Mouse (Mus musculus) stomach, embryonic 15.5 days (tissue): ENCODE measurements around the gene Mcm3. TPM values are rescaled to one million over a fixed set of nuclear protein-coding genes. Genes with fewer than 3 reads are reported as not detected.

ENCODE experiments used
- ATAC-seq: fragments of 200-750 bp; cut with Nextera tagmentation; 2 replicates; pipeline ENCODE4 v1.8.0; 2017; ENCODE audit warnings: low read depth, moderate number of reproducible peaks, moderate TSS enrichment; ENCODE audit not compliant: insufficient read depth, low FRiP score
- H3K27ac ChIP-seq: fragments of 300-500 bp; sonication (generic); 2 replicates; pipeline ENCODE4 v1.5.1; 2015; ENCODE audit warnings: mild to moderate bottlenecking, inconsistent platforms
- H3K27me3 ChIP-seq: fragments of 300-500 bp; sonication (generic); replicated peaks from 2 replicates; pipeline ENCODE4 v1.6.1; 2015; ENCODE audit warnings: inconsistent platforms
- H3K36me3 ChIP-seq: fragments of 300-500 bp; sonication (generic); 2 replicates; pipeline ENCODE4 v1.6.1; 2015; ENCODE audit warnings: inconsistent platforms
- H3K4me1 ChIP-seq: fragments of 300-500 bp; sonication (generic); 2 replicates; pipeline ENCODE4 v1.6.1; 2015; ENCODE audit warnings: inconsistent platforms
- H3K4me2 ChIP-seq: fragments of 300-500 bp; sonication (generic); 2 replicates; pipeline ENCODE4 v1.6.1; 2015; ENCODE audit warnings: mild to moderate bottlenecking, inconsistent platforms
- H3K4me3 ChIP-seq: fragments of 300-500 bp; sonication (generic); replicated peaks from 2 replicates; pipeline ENCODE4 v1.5.1; 2015; ENCODE audit warnings: inconsistent platforms
- H3K9ac ChIP-seq: fragments of 300-500 bp; sonication (generic); 2 replicates; pipeline ENCODE4 v1.6.1; 2015; ENCODE audit warnings: inconsistent platforms
- H3K9me3 ChIP-seq: fragments of 300-500 bp; sonication (generic); 2 replicates; pipeline ENCODE4 v1.6.1; 2016; ENCODE audit warnings: inconsistent platforms
- WGBS: fragments of 180-500 bp; shearing (Covaris S2); methylation state at CpG from one replicate; pipeline ENCODE4 v1.1.7; 2015; 5-methylcytosine and 5-hydroxymethylcytosine counted together
- polyA plus RNA-seq: library from polyadenylated mRNA; unstranded; fragments of >200 nt; fragmentation: Nextera tagmentation; extraction: Ambion mirVana; gene quantifications from 2 replicates; pipeline ENCODE4 v1.2.1, GENCODE M21; 2015

The Mcm3 gene
- polyA plus RNA-seq, 1 experiment from 2014 or later = 116 TPM

DNA sequence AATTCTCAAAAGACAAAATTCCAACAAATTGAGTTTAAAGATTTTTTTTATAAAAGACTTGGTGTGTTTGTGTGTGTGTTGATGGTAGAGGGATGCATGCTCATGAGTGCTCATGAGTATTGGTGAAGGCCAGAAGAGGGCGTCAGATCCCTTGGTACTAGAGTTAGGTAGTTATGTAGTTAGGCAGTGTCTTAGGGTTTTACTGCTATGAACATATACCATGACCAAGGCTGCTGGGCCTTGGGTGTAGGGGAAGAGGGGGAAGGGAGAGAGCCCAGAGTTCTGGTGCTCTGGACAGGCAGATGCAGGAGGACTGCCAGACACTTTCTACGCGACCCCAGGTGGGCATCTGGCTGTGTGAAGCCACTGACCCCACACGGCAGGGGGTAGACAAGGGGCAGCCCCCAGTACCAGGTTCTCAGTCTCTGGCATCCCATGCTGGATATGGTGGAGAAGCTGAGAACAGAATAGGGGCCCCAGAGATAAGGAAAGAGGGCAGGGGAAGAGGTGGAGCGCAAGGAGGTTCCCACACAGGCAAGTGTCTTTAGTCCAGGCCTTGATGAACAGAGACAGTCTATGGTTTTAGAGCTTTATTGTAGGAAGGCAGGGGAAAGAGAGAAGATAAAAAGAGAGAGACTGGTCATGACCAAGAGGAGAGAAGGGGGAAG is 12.5 kb upstream of the Mcm3 start:
- 0 out of 2 replicates have a peak, but pooled peaks have one; percentile 22 for ATAC-seq
- H3K27ac ChIP-seq = no peak overlapping the region

DNA sequence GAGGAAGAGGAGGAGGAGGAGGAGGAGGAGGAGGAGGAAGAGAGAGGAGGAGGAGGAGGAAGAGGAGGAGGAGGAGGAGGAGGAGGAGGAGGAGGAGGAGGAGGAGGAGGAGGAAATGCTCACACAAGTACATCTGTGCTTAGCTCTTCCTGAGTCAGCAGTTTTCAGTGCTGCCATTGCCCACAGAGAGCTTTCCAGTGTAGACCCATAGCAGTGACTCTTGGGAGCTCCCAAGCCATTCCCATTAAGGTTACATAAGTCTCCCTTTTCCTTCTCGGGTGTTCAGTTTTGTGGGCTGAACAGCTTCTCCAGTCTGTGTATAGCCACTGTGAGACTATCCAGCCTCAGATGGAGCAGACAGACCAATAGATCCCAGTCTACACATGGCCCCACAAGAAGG is 10.4 kb upstream of the Mcm3 start:
- WGBS = 76% methylated on average over 1 of the region's 1 CpGs
- no peak for ATAC-seq
- Histone ChIP-seq H3K9ac (no peak overlapping the region), H3K27ac (no peak overlapping the region), H3K36me3 (no peaks in the 10 kb centered on the region), H3K4me2 (no peak overlapping the region), H3K27me3 (no peaks in the 10 kb centered on the region), H3K4me3 (no peak overlapping the region), H3K9me3 (no peaks in the 10 kb centered on the region), H3K4me1 (no peaks in the 10 kb centered on the region)

More for the DNA sequence above, 12.5 kb upstream of the Mcm3 start:
- H3K36me3 ChIP-seq = no peaks in the 10 kb centered on the region
- no peaks in the 10 kb centered on the region for H3K4me1 ChIP-seq
- no peaks in the 10 kb centered on the region for H3K9me3 ChIP-seq
- no peak overlapping the region for H3K9ac ChIP-seq
- H3K4me2 ChIP-seq = no peak overlapping the region
- no peak overlapping the region for H3K4me3 ChIP-seq
- 77% methylated on average over 5 of the region's 5 CpGs for WGBS
- no peaks in the 10 kb centered on the region for H3K27me3 ChIP-seq

DNA sequence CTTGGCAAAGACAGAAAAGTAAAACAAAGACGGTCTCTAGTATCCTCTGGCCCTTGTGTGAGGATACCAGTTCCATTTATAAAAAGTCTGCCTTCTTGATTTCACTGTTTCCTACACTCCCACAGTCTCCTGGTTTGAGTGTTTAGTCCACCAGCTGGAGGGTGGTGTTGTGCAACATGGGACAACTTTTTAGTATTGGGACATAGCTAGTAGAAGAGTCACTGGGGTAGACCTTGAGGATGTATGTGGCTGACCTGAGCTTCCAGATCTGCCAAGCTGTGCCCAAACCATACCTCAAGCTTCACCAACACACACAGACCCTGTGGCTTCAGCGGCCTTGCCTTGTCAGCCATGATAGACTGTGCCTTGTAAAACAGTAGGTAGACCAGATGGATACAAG is 7.9 kb upstream of the Mcm3 start:
- WGBS = 78% methylated on average over 2 of the region's 2 CpGs

DNA sequence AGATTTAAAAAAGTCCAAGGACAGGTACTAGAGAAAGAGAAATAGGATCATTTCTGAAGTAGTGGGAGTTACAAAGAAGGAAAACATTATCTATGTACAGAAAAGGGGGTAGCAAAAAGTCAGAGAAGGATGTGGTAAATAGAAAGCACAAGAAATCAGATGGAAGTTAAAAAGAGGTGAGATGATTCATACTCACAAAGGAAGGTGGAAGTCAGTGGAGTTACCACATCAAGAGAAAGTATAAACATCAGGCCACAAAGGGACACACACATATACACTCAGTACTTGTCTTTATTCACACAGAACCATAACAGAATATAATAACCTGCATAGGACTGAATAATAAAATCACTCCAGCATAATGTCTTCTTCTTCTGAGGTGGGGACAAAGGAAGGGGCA is 4.9 kb upstream of the Mcm3 start:
- H3K27ac ChIP-seq = no peak overlapping the region
- no peaks in the 10 kb centered on the region for H3K9me3 ChIP-seq
- ATAC-seq = no peak
- H3K4me1 ChIP-seq = no peaks in the 10 kb centered on the region
- no peaks in the 10 kb centered on the region for H3K36me3 ChIP-seq
- no peak overlapping the region for H3K4me2 ChIP-seq
- no peak overlapping the region for H3K9ac ChIP-seq
- no peak overlapping the region for H3K4me3 ChIP-seq
- no peaks in the 10 kb centered on the region for H3K27me3 ChIP-seq

More for the DNA sequence above, 7.9 kb upstream of the Mcm3 start:
- Histone ChIP-seq H3K4me2 (no peak overlapping the region), H3K27me3 (no peaks in the 10 kb centered on the region), H3K4me3 (no peak overlapping the region), H3K9ac (no peak overlapping the region), H3K36me3 (no peaks in the 10 kb centered on the region), H3K9me3 (no peaks in the 10 kb centered on the region), H3K4me1 (no peaks in the 10 kb centered on the region), H3K27ac (no peak overlapping the region)
- no peak for ATAC-seq

DNA sequence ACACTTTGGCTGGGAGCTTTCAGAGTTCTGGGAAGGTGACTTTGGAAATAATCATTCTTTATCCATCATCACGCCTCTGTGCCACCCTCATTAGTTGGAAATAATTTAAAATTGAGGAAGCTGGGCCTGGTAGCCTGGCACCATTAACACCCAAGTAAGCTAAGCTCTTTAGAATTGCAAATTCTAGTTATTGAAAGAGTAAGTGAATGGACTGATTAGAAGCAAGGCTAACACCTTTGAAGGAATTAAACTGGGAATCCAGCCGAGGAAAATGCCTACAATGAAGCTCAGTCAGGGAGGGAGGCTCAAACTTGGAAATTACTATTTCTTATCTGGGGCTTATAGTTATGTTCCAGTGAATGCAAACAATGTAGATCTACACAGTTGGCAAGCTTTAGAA is 3.8 kb upstream of the Mcm3 start:
- H3K4me2 ChIP-seq = no peak overlapping the region

DNA sequence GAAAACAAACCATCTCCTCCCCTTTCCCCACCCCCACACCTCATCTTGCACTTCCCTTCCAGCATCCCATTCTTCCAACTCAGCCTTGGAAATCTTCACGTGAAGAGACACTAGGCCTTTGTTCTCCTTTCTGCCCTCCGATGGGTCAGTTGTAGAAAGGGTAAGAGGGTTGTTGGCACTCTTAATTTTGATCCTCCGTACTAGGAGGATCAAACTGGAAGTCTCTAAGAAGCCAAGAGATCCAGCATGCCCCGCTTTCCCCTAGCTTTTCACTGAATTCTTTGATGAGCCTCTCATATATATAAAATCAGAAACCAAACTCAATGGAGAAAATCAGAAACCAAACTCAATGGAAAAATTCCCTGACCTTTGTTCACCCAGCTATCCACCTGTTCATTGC is 3.4 kb upstream of the Mcm3 start:
- no peak overlapping the region for H3K27ac ChIP-seq
- no peaks in the 10 kb centered on the region for H3K27me3 ChIP-seq
- no peak overlapping the region for H3K4me2 ChIP-seq
- H3K9ac ChIP-seq = no peak overlapping the region
- no peak overlapping the region for H3K4me3 ChIP-seq
- WGBS = 68% methylated on average over 4 of the region's 4 CpGs
- peaks cover 3% of the 10 kb centered on the region for H3K4me1 ChIP-seq
- H3K9me3 ChIP-seq = no peaks in the 10 kb centered on the region
- ATAC-seq = no peak
- no peaks in the 10 kb centered on the region for H3K36me3 ChIP-seq

More for the DNA sequence above, 3.8 kb upstream of the Mcm3 start:
- Histone ChIP-seq H3K27me3 (no peaks in the 10 kb centered on the region), H3K9ac (no peak overlapping the region), H3K4me3 (no peak overlapping the region), H3K36me3 (no peaks in the 10 kb centered on the region), H3K27ac (no peak overlapping the region), H3K9me3 (no peaks in the 10 kb centered on the region), H3K4me1 (no peaks in the 10 kb centered on the region)
- WGBS = 75% methylated on average over 2 of the region's 2 CpGs
- ATAC-seq = no peak

DNA sequence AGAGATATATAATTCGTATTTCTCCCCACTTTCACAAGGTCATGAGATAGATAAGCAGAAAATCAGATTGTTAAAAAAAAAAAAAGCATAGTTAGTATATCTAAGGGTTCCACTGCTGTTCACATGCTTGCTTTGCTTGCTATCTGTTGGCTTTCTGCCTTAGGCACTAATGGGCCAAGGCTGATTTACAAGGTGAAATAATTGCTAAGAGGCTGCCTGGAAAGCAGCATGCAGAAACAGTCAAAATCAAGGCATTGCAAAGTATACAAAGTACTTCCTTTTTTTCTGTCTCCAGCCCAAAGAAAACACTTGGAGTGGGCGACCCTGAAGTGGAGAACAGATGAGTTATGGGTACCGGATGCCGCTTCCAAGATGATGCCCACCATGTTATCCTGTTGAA is 847 bp upstream of the Mcm3 start:
- H3K4me2 ChIP-seq = no peak overlapping the region
- H3K27ac ChIP-seq = no peak overlapping the region
- no peak overlapping the region for H3K9ac ChIP-seq
- 88% methylated on average over 4 of the region's 4 CpGs for WGBS
- H3K36me3 ChIP-seq = peaks cover 9% of the 10 kb centered on the region
- H3K4me3 ChIP-seq = no peak overlapping the region
- no peaks in the 10 kb centered on the region for H3K9me3 ChIP-seq
- no peak for ATAC-seq
- no peaks in the 10 kb centered on the region for H3K27me3 ChIP-seq
- peaks cover 10% of the 10 kb centered on the region for H3K4me1 ChIP-seq

DNA sequence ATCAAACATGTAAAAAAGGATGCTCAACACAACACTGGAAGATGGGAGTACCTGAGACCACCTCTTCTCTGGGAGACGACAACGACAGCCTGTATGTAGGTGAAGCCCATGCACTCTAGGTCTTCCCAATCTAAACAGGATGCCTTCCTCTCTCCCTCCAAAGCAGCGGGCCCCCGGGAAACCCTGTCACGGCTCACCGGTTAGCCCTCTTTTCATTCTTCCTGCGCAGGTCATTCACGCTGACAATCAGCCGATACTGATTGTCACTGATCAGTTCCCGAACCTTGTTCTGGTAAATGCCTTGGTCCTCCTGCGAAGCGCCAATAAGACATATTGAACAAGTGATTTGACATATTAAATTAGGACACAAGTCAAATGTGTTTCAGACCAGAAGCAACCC is 2.5 kb downstream of the Mcm3 start:
- no peaks in the 10 kb centered on the region for H3K9me3 ChIP-seq
- H3K4me3 ChIP-seq = no peak overlapping the region
- peaks cover 10% of the 10 kb centered on the region for H3K4me1 ChIP-seq
- no peaks in the 10 kb centered on the region for H3K27me3 ChIP-seq
- no peak overlapping the region for H3K4me2 ChIP-seq
- 89% methylated on average over 12 of the region's 12 CpGs for WGBS
- H3K27ac ChIP-seq = no peak overlapping the region
- no peak for ATAC-seq
- H3K9ac ChIP-seq = no peak overlapping the region
- H3K36me3 ChIP-seq = peaks cover 28% of the 10 kb centered on the region

DNA sequence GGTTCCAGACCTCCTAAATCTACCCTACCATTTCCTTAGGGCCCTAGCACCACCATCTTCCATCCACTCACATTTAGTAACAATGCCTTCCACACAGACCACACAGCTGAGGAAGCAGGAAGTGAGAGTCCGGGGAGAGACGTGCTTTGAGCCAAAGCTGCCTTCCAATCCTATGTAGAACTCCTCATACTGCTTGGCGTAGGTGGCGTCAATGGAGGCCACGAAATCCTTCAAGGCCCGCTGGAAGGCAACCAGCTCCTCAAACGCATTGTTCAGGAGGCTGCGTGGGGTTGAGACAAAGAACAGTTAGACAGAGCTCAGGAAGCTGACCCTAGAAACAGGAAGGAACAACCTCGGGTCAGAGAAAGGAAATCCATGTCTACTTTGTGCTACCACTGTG is 2.9 kb downstream of the Mcm3 start:
- H3K36me3 ChIP-seq = peaks cover 28% of the 10 kb centered on the region
- no peak for ATAC-seq
- no peak overlapping the region for H3K4me3 ChIP-seq
- no peak overlapping the region for H3K4me2 ChIP-seq
- H3K4me1 ChIP-seq = peaks cover 10% of the 10 kb centered on the region
- 93% methylated on average over 9 of the region's 9 CpGs for WGBS
- H3K9ac ChIP-seq = no peak overlapping the region
- no peaks in the 10 kb centered on the region for H3K9me3 ChIP-seq
- H3K27me3 ChIP-seq = no peaks in the 10 kb centered on the region
- no peak overlapping the region for H3K27ac ChIP-seq

DNA sequence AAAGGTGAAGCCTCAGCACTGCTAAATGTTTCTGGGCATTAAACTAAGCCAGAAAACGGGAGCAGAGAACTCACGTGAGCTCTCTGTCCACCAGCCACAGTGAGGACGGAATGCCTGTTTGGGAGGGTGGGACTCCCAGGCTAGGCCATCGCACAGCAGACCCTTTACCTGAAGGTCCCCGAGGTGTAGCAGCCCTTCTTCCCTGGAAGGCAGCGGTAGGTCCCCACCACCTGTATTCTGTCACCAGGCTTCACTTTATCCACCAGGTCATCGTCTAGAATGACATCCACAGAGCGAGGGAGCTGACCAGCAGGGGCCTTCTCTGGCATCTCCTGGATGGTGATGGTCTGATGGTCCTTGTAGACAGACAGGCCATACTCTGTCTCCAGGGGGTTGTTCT is 5.6 kb downstream of the Mcm3 start:
- ATAC-seq = no peak
- Histone ChIP-seq H3K9ac (no peak overlapping the region), H3K4me3 (no peak overlapping the region), H3K27me3 (no peaks in the 10 kb centered on the region), H3K4me2 (no peak overlapping the region), H3K9me3 (no peaks in the 10 kb centered on the region), H3K4me1 (peaks cover 10% of the 10 kb centered on the region), H3K27ac (no peak overlapping the region), H3K36me3 (peaks cover 46% of the 10 kb centered on the region)
- 88% methylated on average over 8 of the region's 8 CpGs for WGBS

DNA sequence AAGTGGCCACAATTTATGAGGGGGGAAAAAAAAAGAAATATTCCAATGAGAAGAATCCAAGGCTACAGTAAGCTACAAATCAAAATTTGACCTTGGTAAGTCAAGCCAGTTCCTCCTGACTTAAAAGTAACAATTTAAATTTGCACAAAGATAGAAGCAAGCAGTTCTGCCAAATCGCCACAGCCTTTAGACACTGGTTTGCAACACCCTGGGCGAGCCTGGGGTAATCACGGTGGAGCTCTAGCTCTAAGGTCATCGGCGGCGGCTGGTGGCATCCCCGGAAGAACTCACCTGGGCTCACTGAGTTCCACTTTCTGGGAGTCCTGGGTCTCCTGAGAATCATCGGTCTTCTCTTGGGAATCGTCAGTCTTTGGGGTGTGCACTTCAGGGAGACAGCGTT is 15.6 kb downstream of the Mcm3 start:
- no peak overlapping the region for H3K4me2 ChIP-seq
- H3K9ac ChIP-seq = no peak overlapping the region
- H3K27ac ChIP-seq = no peak overlapping the region
- no peaks in the 10 kb centered on the region for H3K4me1 ChIP-seq
- 94% methylated on average over 10 of the region's 10 CpGs for WGBS
- no peak for ATAC-seq
- no peaks in the 10 kb centered on the region for H3K27me3 ChIP-seq
- H3K9me3 ChIP-seq = no peaks in the 10 kb centered on the region
- H3K36me3 ChIP-seq = peaks cover 71% of the 10 kb centered on the region
- H3K4me3 ChIP-seq = no peak overlapping the region

DNA sequence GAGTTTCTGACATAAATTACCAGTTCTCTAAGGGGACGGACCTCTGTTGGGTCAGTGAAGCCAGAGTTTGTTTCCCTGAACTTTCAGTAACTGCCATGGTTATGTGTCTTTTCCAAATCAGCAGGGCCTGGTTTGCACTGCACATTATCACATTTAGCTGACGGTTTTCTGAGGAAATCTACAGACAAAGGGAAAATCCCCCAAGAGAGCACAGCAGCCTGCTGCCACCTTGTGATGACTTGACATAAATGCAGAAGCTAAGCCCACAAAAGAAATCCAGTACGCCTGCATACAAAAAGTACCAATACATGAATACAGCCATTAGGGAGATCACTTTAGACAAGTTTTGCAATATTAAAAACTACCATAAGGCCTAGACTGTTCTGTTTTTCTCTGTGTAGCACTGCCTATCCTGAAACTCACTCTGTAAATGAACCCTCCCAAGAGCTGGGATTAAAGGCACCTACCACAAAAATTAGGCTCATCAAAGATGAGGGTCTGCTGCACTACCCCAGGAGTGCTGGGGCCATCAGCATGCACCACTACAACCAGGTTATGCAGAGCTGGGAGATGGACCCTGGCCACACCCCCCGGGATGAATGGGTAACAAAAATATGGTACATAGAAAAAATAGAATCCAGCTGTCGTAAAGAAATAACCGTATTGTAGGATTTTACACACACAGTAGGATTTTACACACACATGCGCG is 18.3 kb downstream of the Mcm3 start:
- H3K4me2 ChIP-seq = no peak overlapping the region
- H3K9me3 ChIP-seq = no peaks in the 10 kb centered on the region
- no peaks in the 10 kb centered on the region for H3K4me1 ChIP-seq
- H3K27me3 ChIP-seq = no peaks in the 10 kb centered on the region
- no peak overlapping the region for H3K27ac ChIP-seq
- ATAC-seq = no peak
- H3K9ac ChIP-seq = no peak overlapping the region
- 76% methylated on average over 8 of the region's 8 CpGs for WGBS
- H3K36me3 ChIP-seq = peaks cover 49% of the 10 kb centered on the region
- no peak overlapping the region for H3K4me3 ChIP-seq
